Mouse (Mus musculus): ENCODE measurements around the gene Nr6a1. TPM values are rescaled to one million over a fixed set of nuclear protein-coding genes. Genes with fewer than 3 reads are reported as not detected.

Nr6a1 gene
- total RNA-seq, 2 experiments from 2014 or later = 0.94 TPM; not detected in 1

DNA sequence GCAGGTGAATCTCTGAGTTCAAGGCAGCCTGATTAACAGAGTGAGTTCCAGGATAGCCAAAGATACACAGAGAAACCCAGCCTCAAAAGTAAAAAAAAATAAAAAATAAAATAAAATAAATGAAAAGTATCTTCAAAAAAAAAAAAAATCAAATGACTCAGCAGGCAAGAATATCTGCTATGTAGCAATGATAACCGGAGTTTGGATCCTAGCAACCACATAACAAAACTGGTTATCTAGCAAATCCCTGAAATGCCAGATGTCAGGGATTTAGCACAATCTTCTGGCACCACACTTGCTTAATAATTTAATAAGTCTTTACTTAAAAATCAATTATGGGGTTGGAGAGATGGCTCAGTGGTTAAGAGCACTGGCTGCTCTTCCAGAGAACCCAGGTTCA lies 23.2 kb downstream of the Nr6a1 start:
- ATAC-seq (replicated peaks; ENCODE audit: low FRiP score, poor library complexity, severe bottlenecking) = no peak

DNA sequence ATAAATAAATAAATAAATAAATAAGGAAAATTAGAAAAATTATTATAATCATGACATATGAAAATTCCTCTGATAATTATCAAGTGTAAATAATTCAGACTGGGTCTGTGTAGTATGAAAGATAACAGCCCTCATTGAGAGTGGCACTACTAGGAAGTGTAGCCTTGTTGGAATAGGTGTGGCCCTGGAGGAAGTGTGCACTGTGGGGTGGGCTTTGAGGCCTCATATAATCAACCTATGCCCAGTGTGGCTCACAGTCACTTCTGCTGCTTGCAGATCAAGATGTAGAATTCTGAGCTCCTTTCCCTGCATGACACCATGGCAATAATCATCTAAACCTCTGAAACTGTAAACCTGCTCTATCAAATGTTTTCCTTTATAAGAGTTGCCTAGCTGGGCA lies 24.6 kb downstream of the Nr6a1 start:
- ATAC-seq (replicated peaks; ENCODE audit: low FRiP score, poor library complexity, severe bottlenecking) = no peak

DNA sequence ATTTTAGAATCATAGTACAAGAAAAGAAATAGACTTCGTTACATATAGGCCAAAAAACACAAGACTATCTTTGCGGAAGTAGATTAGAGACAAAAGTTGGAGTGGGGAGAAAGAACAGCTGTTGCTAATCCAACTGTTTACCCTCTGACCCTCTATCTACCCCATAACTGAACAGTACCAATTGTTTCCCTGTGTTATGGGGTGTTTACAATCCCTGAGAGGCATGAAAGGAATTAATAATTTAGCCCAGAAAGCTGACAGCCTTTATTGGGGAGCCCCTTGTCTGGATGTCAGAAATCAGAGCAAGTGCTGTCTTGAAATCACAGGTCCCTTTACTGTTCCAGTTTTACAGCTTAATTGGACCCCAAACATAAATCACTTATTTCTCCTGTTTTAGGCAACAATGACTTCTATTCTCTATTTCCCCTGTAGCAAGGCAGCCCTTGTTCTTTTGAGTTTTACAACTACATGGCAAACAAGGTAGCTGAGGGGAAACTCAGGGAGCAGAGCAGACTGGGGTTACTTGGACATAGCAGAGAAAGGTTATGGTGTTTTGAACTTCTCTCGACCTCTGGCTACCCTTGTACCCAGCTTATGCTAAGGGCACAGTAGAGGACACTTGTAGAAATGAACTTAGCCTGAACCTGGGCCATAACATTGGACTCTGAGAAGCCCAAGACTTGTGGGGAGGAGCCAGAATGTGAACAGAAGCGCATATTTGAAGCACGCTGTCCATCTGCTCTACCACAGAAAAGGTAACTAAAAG lies 46.4 kb downstream of the Nr6a1 start:
- no peak for ATAC-seq (replicated peaks; ENCODE audit: low FRiP score, poor library complexity, severe bottlenecking)

DNA sequence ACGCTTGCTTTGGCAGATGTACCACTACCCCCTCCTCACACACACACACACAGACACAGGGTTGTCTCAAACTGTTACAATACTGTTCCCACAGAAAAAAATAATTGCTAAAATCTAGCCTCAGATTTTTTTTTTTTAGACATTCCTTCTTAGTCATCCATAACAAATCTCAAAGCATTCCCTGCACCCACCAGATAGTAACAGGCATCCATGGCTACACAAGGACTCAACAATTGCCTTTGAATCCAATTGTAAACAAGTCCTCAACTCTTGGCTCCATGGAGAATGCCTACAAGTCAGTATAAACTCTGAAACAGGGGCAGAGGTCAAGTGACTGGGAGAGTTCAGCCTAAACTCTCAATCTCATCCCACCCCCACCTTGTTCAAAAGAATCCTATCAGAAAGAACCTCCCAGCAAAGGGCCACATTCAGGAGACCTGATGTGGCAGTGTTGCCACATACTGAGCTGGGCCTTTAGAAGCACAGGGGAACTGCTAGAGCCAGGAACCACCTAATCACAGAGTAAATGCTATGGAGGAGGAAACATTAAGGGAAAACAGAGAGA lies 52.9 kb downstream of the Nr6a1 start:
- no peak for ATAC-seq (replicated peaks; ENCODE audit: low FRiP score, poor library complexity, severe bottlenecking)

DNA sequence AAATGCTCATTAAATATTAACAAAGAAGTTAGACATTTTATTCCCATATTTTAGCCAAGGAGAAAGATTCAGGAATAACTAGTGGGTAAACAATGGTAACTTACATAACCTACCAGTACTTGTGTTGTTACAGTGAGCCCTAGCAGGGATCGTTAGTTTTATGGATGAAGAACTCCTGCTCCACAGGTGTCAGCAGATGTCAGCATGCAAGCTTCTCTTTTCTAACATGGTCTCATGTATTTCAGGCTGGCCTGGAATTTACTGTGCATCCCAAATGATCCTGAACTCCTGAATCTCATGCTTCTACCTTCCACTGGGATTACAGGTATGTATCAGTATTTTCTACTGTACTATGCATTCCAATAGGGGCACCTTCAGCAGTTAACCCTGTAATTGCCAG lies 54.8 kb downstream of the Nr6a1 start:
- no peak for ATAC-seq (replicated peaks; ENCODE audit: low FRiP score, poor library complexity, severe bottlenecking)

DNA sequence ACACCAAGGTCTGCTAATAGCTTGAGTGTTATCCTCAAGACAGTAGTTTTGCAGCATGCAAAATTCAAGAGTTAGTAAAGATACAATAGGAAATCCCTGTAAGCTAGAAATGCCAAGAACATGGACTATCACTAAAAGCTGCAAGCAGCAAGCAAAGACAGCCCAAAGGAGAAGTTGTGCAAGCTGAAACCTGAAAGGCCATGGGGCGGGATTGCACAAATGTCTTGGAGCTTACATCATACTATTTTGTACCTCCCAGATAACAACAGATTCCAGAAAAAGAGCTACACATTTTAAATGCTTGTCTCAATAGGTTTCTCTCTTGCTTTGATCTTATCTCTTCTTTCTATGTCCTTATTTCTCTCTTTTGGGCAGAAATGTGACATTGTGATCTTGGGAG lies 60.8 kb downstream of the Nr6a1 start:
- no peak for ATAC-seq (replicated peaks; ENCODE audit: low FRiP score, poor library complexity, severe bottlenecking)

DNA sequence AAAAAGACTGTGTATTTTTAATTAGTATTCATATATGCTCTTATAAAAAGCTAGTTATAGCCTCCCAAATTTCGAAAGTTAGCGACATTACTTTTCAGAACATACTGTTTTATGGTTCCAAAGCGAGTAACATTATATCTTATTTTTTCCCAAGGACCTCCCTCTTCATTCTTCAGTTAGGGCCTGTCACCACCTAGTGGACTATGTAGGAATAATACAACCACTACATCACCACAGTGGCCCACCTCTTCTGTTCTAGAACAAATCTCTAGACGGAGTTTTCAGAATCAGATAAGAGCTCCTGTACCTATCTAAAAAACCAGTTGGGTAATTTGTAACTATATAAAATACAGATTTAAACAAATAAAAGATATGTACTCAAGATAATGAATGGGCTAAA lies 63.5 kb downstream of the Nr6a1 start:
- no peak for ATAC-seq (replicated peaks; ENCODE audit: low FRiP score, poor library complexity, severe bottlenecking)

DNA sequence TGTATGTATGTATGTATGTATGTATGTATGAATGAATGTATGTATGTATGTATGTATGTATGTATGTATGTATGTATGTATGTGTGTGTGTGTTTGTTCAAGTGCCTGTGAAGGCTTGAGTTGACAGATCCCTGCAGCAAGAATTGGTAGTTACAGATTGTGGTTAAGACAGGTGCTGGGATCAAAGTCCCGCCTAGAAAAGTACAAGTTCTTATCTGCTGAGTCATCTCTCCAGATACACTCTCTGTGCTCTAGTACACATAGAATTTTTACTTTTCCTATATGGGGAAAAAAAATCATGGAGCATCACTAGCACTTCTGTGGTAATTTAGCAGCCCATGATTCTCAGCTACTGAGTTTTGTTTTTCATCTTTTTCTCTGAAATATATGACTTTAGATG lies 75.7 kb downstream of the Nr6a1 start:
- no peak for ATAC-seq (replicated peaks; ENCODE audit: low FRiP score, poor library complexity, severe bottlenecking)

DNA sequence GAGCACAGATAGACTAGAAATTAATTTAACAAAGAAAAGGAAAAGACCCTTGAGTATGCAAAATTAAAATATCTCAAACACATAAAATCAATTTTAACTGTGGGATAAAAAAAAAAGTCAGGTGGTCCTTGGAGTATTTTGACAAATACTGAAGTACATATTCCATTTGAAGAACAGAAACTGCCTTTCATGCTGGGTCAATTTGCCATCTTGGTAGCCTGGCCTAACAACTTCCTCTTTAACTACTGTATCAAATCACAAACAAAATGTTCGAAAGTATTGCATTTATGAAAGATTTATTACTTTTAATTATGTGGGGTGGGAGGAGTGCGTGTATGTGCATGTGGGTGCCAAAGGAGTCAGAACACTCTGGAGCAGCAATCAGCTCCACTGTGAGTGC lies 81.2 kb downstream of the Nr6a1 start:
- no peak for ATAC-seq (replicated peaks; ENCODE audit: low FRiP score, poor library complexity, severe bottlenecking)

DNA sequence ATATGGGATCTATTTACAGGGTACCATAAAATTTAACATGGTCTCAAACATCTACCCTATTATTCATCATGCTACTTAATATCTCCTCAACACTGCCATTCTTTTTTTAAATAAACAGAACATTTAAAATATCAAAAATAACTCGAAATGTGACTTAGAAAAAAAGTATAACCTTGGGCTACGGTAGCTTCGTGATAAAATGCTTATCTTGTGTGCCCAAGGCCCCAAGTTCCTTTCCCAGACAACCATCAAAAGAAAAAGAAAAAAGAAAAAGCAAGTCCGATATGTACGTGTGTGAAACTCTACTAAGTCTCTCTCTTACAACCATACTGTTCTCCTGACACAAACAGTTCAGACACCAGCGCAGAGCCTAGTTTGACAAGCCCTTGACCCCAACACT lies 92.0 kb downstream of the Nr6a1 start:
- no peak for ATAC-seq (replicated peaks; ENCODE audit: low FRiP score, poor library complexity, severe bottlenecking)

DNA sequence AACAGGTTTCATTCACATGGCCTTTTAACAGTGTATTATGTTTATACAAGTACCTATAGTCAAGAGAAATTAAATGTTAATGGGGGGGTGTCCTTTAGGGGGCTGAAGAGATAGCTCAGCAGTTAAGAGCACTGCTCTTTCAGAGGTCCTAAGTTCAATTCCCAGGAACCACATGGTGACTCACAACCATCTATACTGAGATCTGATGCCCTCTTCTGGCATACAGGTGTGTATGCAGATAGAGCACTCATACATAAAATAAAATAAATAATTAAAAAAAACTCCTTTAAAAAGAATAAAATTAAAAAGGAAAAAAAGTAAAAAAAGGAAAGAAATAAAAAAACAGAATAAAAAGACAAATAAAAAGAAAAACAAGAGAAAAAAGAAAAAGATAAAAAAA lies 95.5 kb downstream of the Nr6a1 start:
- ATAC-seq (replicated peaks; ENCODE audit: low FRiP score, poor library complexity, severe bottlenecking) = no peak

DNA sequence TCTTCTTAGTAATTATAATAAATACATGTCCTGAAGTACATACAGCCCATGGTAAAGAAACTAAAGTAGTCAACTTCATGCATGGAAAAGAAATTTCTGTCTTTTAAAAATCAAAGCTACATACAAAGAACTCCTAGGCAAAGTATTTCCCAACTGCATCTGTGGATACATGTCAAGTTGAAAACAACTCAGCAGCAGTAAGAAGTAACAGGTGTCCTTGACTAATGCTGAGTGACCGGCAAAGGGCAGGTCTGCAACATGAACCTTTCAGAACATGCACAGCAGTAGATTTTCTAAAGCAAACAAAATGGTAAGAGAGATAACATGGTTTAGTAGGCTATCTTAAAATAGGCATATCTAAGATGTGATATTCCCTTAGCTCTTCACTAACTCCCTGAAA lies 98.0 kb downstream of the Nr6a1 start:
- ATAC-seq (replicated peaks; ENCODE audit: low FRiP score, poor library complexity, severe bottlenecking) = no peak

DNA sequence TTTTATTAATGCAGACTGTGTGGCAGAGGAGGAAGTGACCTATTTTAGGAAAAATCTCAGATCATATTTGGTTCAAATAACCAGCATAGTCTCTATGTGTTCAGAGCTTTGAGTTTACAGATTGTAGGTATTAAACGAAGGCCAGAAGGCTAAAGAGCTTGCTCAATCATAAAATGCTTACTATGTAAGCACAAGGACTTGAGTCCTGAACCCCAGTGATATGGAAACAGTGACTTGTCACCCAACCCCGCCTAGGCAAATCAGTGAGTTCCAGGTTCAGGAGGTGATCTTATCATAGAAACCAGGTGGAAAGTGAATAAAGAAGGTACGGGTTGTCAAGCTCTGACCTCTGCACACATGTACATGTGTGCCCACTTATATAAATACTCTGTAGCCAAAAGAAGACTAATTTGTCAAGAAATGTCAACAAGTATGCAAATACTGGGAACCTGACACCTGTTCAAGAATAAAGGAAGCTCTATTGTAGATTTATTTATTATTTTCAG lies 99.6 kb downstream of the Nr6a1 start:
- no peak for ATAC-seq (replicated peaks; ENCODE audit: low FRiP score, poor library complexity, severe bottlenecking)

DNA sequence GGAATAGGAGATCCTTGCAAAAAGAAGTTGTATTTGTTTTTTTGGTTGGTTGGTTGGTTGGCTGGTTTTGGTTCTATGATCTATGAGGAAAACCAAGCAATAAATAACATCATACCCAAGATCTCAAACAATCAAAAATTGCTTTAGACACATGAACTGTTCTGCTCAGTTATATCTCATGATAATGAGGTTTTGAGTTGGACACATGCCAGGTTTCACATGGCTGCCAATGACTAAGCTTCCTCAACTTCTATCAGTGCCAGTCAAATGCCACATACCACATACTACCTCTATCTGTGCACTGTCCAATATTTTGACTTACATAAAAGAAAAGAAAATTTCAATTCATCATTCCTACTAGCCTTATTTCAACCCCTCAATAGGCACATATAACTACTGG lies 101.3 kb downstream of the Nr6a1 start:
- no peak for ATAC-seq (replicated peaks; ENCODE audit: low FRiP score, poor library complexity, severe bottlenecking)

DNA sequence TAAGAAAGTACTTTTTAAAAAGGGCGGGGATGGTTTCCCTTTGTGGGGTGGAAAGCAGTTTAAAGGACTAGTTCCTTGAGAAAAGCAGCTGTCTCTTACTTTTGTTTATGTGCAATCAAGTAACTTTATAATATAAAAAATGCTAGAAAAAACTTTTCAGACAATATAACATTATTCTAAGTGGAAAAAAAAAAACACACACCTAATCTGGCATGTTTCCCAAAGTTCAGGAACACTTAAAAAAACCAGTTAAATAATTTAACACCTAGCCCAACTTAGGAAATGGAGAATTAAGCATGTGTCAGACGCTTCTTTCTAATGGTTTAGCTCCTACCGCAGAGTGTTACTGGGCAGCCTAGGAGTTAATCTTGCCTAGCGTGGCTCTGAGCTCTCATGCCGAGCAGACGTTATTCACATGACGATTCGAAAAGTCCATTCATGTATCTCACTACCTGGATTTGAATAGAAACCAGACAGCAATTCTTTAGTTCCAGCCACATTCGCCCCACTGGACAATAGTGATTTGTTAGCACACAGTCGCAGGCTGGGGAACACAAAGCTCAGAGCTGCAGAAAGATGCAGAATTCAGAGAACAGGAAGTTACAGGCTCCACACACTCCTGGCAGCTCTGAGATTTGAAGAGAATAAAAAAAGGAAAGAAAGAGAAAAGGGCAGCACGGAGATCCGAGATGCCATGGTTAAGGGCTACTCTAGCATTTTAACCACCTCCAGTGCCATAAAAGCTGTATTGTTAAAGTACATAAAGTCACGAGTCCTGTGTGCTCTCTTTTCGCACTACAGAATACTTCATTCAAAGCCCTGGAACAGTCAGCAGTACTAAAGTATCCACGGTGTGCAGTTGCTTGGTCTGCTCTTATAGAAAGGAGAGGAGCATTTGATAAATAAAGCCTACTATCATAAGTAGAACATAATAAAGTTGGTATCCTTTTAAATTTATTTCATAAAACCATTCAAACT lies 102.4 kb downstream of the Nr6a1 start:
- ATAC-seq (replicated peaks; ENCODE audit: low FRiP score, poor library complexity, severe bottlenecking) = no peak

DNA sequence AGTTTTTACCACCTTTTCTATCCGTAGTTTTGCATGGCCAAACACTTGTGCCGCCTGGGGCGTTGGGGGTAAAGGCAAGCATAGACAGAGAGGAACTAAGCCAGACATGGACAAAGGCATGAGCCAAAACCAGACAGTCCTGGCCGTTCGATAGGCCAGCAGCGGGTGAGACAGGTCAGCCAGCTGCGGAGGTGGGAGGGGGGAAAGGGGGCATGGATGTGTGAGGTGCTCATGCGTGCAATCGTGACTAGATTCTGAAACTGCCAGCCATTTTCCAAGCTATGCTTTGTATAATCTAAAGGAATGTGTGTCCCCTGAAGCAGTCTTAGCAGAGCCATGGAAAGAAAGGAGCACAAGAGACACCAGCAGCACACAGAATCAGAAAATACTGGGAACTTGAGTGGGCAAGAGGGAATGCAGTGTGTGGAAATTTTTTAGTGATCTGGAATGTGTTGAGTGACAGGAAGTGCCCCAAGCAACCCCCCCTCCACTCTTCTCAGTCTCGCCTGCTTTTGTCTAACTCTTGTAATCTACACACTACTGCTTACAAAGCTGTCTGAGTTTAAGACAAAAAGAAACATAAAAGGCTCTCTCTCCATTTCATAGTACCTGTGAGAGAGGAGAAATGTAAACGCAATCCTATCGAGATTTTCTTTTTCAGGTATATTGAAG lies 103.4 kb downstream of the Nr6a1 start:
- ATAC-seq (replicated peaks; ENCODE audit: low FRiP score, poor library complexity, severe bottlenecking) = no peak

DNA sequence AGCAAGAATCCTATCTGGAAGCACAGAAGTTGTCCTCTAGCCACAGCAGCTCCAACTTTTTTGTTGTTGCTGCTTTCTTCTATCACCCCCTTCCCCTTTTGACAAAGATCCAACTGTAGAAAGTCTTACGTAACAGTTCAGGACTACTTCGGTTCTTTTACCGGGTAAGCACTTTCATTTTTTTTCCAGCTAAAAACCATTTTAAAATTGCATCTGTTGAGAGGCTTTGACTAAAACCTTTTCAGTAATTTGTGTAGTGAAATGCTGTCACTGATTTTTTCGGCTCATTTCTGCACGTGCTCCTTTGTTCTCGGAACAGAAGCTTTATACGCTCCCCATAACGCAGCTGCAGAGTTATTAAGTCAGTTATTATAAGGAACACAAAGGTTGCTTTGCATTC lies 104.1 kb downstream of the Nr6a1 start:
- no peak for ATAC-seq (replicated peaks; ENCODE audit: low FRiP score, poor library complexity, severe bottlenecking)

DNA sequence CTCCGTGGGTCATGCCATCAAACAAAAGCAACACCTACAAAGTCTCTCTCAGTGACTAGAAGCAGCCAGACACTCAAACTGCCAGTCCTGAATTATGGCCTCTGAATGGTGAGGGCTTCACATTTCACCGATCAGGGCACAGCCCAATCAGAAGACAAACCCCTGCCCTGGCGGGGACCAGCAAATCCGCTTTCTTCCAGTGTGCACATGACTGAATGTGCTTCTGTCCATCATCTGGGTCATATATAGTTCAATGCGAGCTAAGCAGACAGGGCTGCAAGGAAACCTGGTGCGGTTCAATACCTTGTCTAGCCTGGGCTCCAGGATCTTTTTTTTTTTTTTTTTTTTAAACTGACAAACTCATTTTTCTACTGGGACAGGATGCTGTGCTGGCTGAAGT lies 104.5 kb downstream of the Nr6a1 start:
- no peak for ATAC-seq (replicated peaks; ENCODE audit: low FRiP score, poor library complexity, severe bottlenecking)

DNA sequence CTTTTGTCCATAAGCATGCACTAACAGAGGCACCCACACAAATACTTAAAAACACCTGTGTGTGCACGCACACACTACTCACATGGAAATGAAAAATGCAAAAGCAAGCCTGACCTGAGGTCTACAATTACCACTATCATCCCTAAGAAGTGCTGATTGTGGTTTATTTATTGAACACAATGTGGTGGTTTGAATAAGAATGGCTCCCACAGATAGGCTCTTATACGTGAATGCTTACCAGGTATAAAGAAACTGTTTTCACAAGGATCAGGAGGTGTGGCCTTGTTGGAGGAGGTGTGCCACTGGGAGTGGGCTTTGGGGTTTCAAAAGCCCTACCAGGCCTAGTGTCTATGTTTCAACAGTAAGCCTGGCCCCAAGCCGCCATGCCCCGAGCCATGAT lies 110.0 kb downstream of the Nr6a1 start:
- ATAC-seq (replicated peaks; ENCODE audit: low FRiP score, poor library complexity, severe bottlenecking) = no peak

DNA sequence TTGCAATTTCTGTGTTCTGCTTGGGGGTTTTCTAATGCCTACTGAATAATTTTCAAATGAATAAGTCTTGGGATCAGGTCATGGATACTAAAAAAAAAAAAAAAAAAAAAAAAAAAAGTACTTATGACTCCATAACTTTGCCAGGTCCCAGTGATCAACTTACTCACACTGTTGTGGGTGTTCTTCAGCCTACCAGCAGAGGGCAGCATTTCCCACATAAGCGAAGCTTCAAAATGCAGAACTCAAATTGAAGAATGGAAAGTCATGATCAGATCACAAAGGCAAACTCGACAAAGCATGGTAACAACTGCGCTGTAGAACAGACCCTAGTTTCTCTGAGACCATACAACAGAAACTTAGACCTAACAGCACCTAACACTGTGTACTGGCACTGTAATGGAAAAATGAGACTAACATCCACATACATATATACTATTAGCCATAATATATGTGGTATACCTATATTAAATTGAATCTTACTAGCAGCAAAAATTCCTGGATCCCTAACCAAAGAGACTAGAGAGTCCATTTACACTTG lies 130.3 kb downstream of the Nr6a1 start:
- ATAC-seq (replicated peaks; ENCODE audit: low FRiP score, poor library complexity, severe bottlenecking) = peak; percentile 79
